Mouse (Mus musculus): ENCODE measurements around the gene Pola1.

The Pola1 gene

GRCm38 (mm10) chrX:93631657-93632449 lies at the start of gene Pola1:
Gene Pola1 (minus strand): TSS chrX:93632155.
- in situ Hi-C loops (cut with MboI, MseI) = no loop called here

- in situ Hi-C loops (cut with MboI, MseI) = loop anchor here (10.0 kb wide), 1 partner anchor 219 kb away; no protein-coding TSS in a partner anchor
Observed at GRCm38 (mm10) chrX:93676228-93676627, 44.3 kb upstream of the Pola1 start.

- in situ Hi-C loops (cut with MboI, MseI) = loop anchor here (10.0 kb wide), 1 partner anchor 220 kb away; no protein-coding TSS in a partner anchor
Observed at GRCm38 (mm10) chrX:93674836-93675795, 43.2 kb upstream of the Pola1 start.

GRCm38 (mm10) chrX:93674432-93674831 lies 42.5 kb upstream of the Pola1 start:
- in situ Hi-C loops (cut with MboI, MseI) = loop anchor here (10.0 kb wide), 1 partner anchor 220 kb away; no protein-coding TSS in a partner anchor

GRCm38 (mm10) chrX:93664787-93665186 lies 32.8 kb upstream of the Pola1 start:
- in situ Hi-C loops (cut with MboI, MseI) = no loop called here

GRCm38 (mm10) chrX:93663919-93664586 lies 32.1 kb upstream of the Pola1 start:
- in situ Hi-C loops (cut with MboI, MseI) = no loop called here

GRCm38 (mm10) chrX:93655153-93655552 lies 23.2 kb upstream of the Pola1 start:
- in situ Hi-C loops (cut with MboI, MseI) = no loop called here

- in situ Hi-C loops (cut with MboI, MseI) = no loop called here
Observed at GRCm38 (mm10) chrX:93654218-93655002, 22.5 kb upstream of the Pola1 start, which contains the start of gene Pcyt1b. Gene Pcyt1b (plus strand): TSS chrX:93654863.

- in situ Hi-C loops (cut with MboI, MseI) = no loop called here
Observed at GRCm38 (mm10) chrX:93650738-93651137, 18.8 kb upstream of the Pola1 start.

- in situ Hi-C loops (cut with MboI, MseI) = no loop called here
Observed at GRCm38 (mm10) chrX:93644022-93644421, 12.1 kb upstream of the Pola1 start.

- in situ Hi-C loops (cut with MboI, MseI) = no loop called here
Observed at GRCm38 (mm10) chrX:93643600-93643999, 11.6 kb upstream of the Pola1 start.

- in situ Hi-C loops (cut with MboI, MseI) = no loop called here
Observed at GRCm38 (mm10) chrX:93634861-93635375, 3.0 kb upstream of the Pola1 start.

- in situ Hi-C loops (cut with MboI, MseI) = no loop called here
Observed at GRCm38 (mm10) chrX:93630256-93630655, 1.7 kb downstream of the Pola1 start.

- in situ Hi-C loops (cut with MboI, MseI) = no loop called here
Observed at GRCm38 (mm10) chrX:93602214-93602613, 29.7 kb downstream of the Pola1 start.

- in situ Hi-C loops (cut with MboI, MseI) = no loop called here
Observed at GRCm38 (mm10) chrX:93594283-93594682, 37.7 kb downstream of the Pola1 start.

GRCm38 (mm10) chrX:93580931-93581330 lies 51.0 kb downstream of the Pola1 start:
- in situ Hi-C loops (cut with MboI, MseI) = no loop called here

GRCm38 (mm10) chrX:93557171-93557570 lies 74.8 kb downstream of the Pola1 start:
- in situ Hi-C loops (cut with MboI, MseI) = loop anchor here (10.0 kb wide), 1 partner anchor 482 kb away; no protein-coding TSS in a partner anchor

- in situ Hi-C loops (cut with MboI, MseI) = no loop called here
Observed at GRCm38 (mm10) chrX:93539779-93540178, 92.2 kb downstream of the Pola1 start.

- in situ Hi-C loops (cut with MboI, MseI) = no loop called here
Observed at GRCm38 (mm10) chrX:93502865-93503353, 129.0 kb downstream of the Pola1 start.

- in situ Hi-C loops (cut with MboI, MseI) = no loop called here
Observed at GRCm38 (mm10) chrX:93497597-93497996, 134.4 kb downstream of the Pola1 start.

All from T-helper 1 cell (primary cell).